Mouse (Mus musculus) E14TG2a.4 (cell line): ENCODE measurements at regions not wholly inside any gene's neighbourhood (a gene's known extent, or its start where the extent isn't known, plus 50 kb on each side); places are given as distances from the start of the nearest gene placed in this dataset.

Experiments
- H3K27me3 ChIP-seq: 2 replicates; pipeline ENCODE4 v1.6.1; 2014; ENCODE audit warnings: low read length, control low read depth; ENCODE audit not compliant: insufficient read depth
- H3K36me3 ChIP-seq: 2 replicates; pipeline ENCODE4 v1.6.1; 2014; ENCODE audit warnings: low read length, control low read depth; ENCODE audit not compliant: insufficient read depth
- H3K4me1 ChIP-seq: replicated peaks from 2 replicates; pipeline ENCODE4 v1.6.1; 2014; ENCODE audit warnings: low read depth, low read length, control low read depth
- H3K4me3 ChIP-seq: replicated peaks from 2 replicates; pipeline ENCODE4 v1.5.1; 2014; ENCODE audit warnings: mild to moderate bottlenecking, low read length
- H3K9me3 ChIP-seq: 2 replicates; pipeline ENCODE4 v1.6.1; 2014; ENCODE audit warnings: low read length, control low read depth
- CTCF ChIP-seq: conservative IDR thresholded peaks from 2 replicates; pipeline ENCODE4 v1.5.1; 2014; ENCODE audit warnings: low read length
- NANOG ChIP-seq: IDR thresholded peaks from 2 replicates; pipeline ENCODE4 v1.6.1; 2014; ENCODE audit warnings: borderline replicate concordance, low read length, mixed read lengths
- POU5F1 ChIP-seq: IDR thresholded peaks from 2 replicates; pipeline ENCODE4 v1.6.1; 2014; ENCODE audit warnings: low read length, borderline replicate concordance

DNA sequence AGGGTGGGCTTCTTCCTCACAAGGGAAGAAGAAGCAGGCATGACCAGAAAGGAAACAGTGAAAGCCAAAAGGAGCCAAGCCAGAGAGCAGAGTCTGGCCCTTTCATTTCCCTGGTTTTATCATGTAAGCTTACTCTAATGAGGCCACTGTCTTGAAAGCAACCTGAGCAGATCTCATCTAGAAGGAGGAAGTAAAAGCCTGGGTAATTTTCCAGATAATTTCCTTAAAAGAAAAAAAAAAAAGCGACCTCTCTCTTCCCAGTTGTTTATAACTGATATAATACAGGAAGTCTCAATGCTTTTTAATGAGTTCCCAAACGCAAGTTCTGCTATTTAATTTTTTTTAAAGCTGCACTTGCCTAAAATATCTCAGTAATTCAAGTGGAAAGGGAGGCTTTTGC is 100.4 kb upstream of the Klf7 start:
- 0 out of 2 replicates have a peak, but pooled peaks cover 2% of the 10 kb centered on the region for H3K27me3 ChIP-seq
- H3K4me3 ChIP-seq = no peak overlapping the region
- H3K36me3 ChIP-seq = no peaks in the 10 kb centered on the region
- no peak for TF ChIP-seq NANOG
- TF ChIP-seq CTCF = no peak
- no peak for TF ChIP-seq POU5F1
- peaks cover 40% of the 10 kb centered on the region for H3K4me1 ChIP-seq
- no peaks in the 10 kb centered on the region for H3K9me3 ChIP-seq

- 0 out of 2 replicates have a peak, but pooled peaks cover 2% of the 10 kb centered on the region for H3K27me3 ChIP-seq
- peaks cover 25% of the 10 kb centered on the region for H3K4me1 ChIP-seq
- no peaks in the 10 kb centered on the region for H3K36me3 ChIP-seq
- TF ChIP-seq POU5F1 = no peak
- no peak for TF ChIP-seq NANOG
- TF ChIP-seq CTCF = no peak
- H3K9me3 ChIP-seq = no peaks in the 10 kb centered on the region
- no peak overlapping the region for H3K4me3 ChIP-seq
Measured at GRCm38 (mm10) chr1:64220486-64220885, 98.4 kb upstream of the Klf7 start.

GRCm38 (mm10) chr1:64220040-64220439 is 98.0 kb upstream of the Klf7 start:
- Histone ChIP-seq H3K4me1 (peaks cover 20% of the 10 kb centered on the region), H3K27me3 (0 out of 2 replicates have a peak, but pooled peaks cover 2% of the 10 kb centered on the region), H3K36me3 (no peaks in the 10 kb centered on the region), H3K4me3 (no peak overlapping the region), H3K9me3 (no peaks in the 10 kb centered on the region)
- TF ChIP-seq CTCF (no peak), NANOG (no peak), POU5F1 (no peak)

DNA sequence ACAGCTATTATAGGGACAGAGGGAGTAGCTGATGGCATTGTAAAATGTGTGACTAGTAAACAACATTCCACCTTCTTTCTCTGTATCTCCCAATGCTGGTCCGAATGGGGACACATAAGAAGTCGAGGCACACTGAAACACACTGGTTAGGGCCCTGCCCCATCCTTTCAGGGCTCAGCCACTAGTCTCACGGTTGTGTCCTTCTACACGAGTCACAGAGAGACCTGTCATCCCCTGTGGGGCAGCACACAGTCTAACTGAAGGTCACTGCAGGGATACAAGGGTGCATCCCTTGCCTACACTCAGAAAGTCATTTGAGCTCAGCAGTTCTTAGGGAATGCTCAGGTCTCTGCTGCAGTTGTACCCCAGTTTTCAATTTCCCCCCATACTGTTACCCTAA is 93.6 kb upstream of the Klf7 start:
- H3K9me3 ChIP-seq = no peaks in the 10 kb centered on the region
- H3K27me3 ChIP-seq = 0 out of 2 replicates have a peak, but pooled peaks cover 2% of the 10 kb centered on the region
- H3K36me3 ChIP-seq = no peaks in the 10 kb centered on the region
- H3K4me1 ChIP-seq = no peaks in the 10 kb centered on the region
- no peak for TF ChIP-seq POU5F1
- TF ChIP-seq NANOG = no peak
- no peak for TF ChIP-seq CTCF
- H3K4me3 ChIP-seq = no peak overlapping the region

DNA sequence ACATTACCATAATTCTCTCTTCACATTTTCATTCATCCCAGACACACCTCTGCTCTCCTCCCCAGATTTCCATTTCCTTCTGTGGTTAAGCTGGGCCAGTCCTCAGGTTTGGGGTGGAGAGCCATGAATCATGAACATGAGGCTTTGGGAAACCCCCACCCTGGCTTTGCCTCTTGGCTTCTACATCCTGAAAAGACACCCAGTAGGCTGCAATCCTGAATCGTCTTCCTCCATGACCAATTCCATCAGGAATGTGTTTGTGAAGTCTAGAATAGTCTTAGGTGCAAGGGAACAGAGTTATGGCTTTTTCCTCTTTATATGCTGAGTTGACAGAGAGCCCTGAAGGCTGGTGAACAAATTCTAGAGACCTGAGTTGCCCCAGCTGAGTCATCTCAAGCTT is 87.0 kb upstream of the Klf7 start:
- no peaks in the 10 kb centered on the region for H3K27me3 ChIP-seq
- no peaks in the 10 kb centered on the region for H3K36me3 ChIP-seq
- no peaks in the 10 kb centered on the region; the same call in 1 of the 2 replicates for H3K4me1 ChIP-seq
- H3K4me3 ChIP-seq = no peak overlapping the region
- TF ChIP-seq POU5F1 (no peak), NANOG (no peak), CTCF (no peak)
- H3K9me3 ChIP-seq = peaks cover 7% of the 10 kb centered on the region

- Histone ChIP-seq H3K4me1 (no peaks in the 10 kb centered on the region; the same call in none of the 2 replicates), H3K27me3 (peaks cover 3% of the 10 kb centered on the region; the same call in 1 of the 2 replicates), H3K9me3 (peaks cover 7% of the 10 kb centered on the region), H3K36me3 (no peaks in the 10 kb centered on the region), H3K4me3 (no peak overlapping the region)
- TF ChIP-seq CTCF (no peak), POU5F1 (no peak), NANOG (no peak)
Measured at GRCm38 (mm10) chr1:64200387-64201023, 78.4 kb upstream of the Klf7 start.

GRCm38 (mm10) chr1:64198781-64199180 is 76.7 kb upstream of the Klf7 start:
- no peaks in the 10 kb centered on the region for H3K9me3 ChIP-seq
- no peaks in the 10 kb centered on the region for H3K36me3 ChIP-seq
- no peak for TF ChIP-seq CTCF
- TF ChIP-seq POU5F1 = no peak
- TF ChIP-seq NANOG = no peak
- no peak overlapping the region for H3K4me3 ChIP-seq
- H3K27me3 ChIP-seq = peaks cover 3% of the 10 kb centered on the region; the same call in 1 of the 2 replicates
- H3K4me1 ChIP-seq = peaks cover 6% of the 10 kb centered on the region

DNA sequence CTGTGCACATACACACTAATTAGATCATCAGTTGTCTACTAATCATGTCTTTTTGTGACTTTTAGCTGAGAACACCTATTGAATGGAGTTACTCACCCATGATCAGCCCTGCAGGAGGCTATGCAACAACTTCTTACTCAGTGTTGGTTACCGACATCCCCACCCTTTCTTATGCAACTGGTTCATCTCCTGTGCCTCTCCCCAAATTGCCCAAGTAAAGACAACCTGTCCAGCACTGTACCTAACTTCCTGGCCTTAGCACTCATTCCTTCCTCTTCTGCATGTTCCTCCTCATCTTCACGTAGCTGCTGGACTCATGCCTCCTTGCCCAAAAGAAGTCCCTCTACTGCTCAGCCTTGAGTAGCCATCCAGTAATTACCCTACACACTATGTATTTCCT is 76.2 kb upstream of the Klf7 start:
- no peak for TF ChIP-seq POU5F1
- no peak for TF ChIP-seq NANOG
- no peak for TF ChIP-seq CTCF
- peaks cover 6% of the 10 kb centered on the region for H3K4me1 ChIP-seq
- H3K4me3 ChIP-seq = no peak overlapping the region
- no peaks in the 10 kb centered on the region for H3K9me3 ChIP-seq
- peaks cover 3% of the 10 kb centered on the region; the same call in 1 of the 2 replicates for H3K27me3 ChIP-seq
- no peaks in the 10 kb centered on the region for H3K36me3 ChIP-seq
